Mouse (Mus musculus) mouse trophoblast stem cell (cell line): ENCODE measurements around the gene Lims1.

ENCODE experiments used
- in situ Hi-C, 2 experiments: fragments of 300-500 bp; cut with MseI, MboI; formaldehyde crosslinking; loops; 2 replicates in 1 of 2; 3 replicates in 1 of 2; pipeline ENCODE4 v1.15.1; 2025

Lims1 gene

DNA sequence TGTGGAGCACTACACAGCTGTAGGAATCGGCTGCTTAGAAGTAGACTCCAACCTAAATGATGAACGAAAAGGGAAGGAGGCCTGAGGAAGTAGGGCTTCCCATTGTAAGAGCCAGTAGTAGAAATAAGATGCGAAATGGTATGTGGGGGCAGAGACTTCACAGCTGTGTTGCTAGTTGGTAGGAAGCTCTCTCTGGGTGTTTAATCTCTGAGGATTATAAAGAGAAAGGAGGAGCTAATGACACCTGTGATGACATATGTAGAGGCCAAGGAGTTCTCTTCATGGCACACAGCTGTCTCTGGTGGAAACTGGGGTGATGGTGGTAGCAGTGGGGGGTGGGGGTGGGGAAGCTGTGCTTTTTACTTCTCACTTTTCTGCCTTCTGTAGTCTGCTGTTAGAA is 27.3 kb downstream of the Lims1 start:
- in situ Hi-C loops: no loop called here

DNA sequence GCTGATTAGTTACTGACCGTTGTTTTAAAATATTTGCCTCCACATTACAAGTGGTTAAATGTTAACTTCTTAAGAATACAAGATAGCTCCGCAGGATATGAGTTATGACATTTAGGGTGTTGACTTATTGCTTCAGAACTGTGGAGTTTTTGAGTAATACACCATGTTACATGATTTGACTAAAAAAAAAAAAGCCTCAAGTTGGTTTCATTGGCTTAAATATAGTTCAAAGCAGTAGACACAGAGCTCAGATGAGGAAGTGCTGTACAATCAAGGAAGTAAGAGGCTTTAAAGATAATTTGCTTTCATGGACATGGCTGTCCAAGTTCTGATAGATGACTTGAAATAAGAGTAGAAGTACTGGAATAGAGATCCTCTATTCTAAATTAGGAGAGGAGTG is 28.4 kb downstream of the Lims1 start:
- in situ Hi-C loops: no loop called here

DNA sequence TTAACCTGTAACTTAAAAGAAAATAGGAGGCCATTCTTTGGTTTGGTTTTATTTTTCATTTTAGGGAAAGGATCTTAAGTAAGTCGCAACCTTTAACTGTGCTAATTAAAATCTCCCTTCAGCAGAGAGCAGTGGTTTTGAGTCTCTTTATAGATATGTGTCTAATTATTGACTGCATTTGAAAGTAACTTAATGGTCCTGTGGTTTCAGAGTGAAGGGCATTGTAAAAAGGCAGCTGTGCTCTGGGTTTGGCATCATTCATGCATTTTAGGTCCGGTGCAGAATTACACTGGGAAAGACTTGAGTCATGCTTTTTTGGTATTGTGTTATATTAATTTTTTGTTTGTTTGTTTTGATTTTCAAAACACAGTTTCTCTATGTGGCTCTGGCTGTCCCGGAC is 29.1 kb downstream of the Lims1 start:
- in situ Hi-C loops: no loop called here

DNA sequence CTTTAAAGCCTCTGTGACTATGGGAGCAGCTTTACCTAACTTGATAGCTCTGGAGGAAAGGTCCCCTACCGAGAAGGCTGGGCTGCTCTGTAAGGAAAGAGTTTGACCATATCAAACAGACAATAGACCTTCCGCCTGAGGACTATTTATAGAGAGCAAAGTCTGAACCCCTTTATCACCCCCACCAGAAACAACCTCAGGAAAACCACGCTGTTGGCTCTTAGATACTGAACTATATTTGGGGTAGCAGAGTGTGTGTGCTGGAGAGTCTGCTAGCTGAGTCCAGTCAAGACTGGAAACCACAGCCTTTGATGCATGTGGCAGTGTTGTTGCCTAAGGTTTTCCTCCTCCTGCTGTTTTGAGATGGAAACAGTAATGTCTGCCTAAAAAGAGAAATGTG is 31.3 kb downstream of the Lims1 start:
- in situ Hi-C loops: no loop called here

DNA sequence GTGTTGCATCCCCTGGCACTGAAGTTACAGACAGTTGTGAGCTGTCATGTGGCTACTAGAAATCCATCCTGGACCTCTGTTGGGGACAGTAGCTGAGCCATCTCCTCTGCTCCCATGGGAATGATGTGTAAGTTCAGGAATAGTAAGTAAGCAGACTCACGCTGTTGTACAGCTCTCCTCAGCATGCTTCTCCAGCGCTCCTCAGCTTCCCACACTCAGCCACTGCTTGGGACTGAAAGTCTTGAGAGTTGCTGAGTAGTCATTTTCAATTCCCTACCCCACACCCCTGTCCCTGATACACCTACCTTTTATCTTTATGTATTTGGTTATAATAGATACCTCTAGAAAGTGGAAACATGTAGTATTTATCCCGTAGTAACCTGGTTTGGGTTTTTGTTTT is 33.2 kb downstream of the Lims1 start:
- in situ Hi-C loops: no loop called here

DNA sequence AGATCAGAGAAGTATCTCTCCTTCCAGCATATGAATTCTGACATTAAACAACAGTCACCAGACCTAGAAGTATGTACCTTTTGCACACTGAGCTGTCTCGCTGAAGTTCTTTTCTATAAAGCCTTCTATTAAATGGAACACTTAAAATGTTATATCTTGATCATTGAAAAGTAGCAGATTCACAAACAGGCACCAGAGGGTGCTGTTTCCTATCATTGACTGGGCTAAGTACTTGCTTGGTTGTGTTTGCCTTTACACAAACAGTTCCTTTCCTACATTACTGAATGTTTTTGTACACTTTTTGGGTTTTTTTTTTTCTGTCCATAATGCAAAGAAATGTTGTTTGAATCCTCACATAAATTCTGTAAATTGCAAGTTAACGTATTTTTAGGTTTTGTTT is 35.9 kb downstream of the Lims1 start:
- in situ Hi-C loops: no loop called here

DNA sequence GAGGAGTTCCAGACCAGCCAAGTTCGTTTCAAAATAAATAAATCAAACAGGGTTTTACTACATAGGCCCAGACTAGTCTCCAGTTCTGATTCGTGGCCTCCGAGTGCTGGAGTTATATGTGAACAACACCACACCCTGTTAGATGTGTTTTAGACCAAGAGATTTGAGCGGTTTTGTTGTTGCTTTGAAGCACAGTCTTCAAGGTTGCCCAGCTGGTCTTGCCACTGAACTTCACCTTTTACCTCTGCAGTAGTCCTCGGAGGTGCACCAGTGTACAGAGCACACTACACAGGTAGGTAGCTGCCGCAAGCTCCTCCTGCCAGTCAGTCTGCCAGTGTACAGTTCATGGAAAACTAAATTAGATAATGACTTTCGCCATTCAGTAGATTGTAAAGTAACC is 36.7 kb downstream of the Lims1 start:
- in situ Hi-C loops: no loop called here

DNA sequence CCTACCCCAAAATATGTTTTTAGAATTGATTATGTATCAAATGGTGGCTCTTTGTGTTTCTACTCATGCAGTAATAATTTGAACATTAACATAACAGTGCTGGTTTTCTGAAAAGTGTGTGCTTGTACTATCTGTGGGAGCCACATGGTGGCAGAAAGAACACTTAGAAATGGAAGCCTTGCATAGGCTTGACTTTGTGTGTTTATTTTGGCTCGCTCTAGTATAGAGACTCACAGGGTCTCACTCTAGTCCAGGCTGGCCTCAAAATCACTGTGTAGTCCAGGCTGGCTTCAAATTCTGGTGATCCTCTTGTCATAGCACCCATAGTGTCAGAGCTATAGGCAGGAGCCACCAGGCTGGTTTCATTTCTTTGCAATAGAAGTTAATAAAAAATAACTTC is 39.5 kb downstream of the Lims1 start:
- in situ Hi-C loops: no loop called here

DNA sequence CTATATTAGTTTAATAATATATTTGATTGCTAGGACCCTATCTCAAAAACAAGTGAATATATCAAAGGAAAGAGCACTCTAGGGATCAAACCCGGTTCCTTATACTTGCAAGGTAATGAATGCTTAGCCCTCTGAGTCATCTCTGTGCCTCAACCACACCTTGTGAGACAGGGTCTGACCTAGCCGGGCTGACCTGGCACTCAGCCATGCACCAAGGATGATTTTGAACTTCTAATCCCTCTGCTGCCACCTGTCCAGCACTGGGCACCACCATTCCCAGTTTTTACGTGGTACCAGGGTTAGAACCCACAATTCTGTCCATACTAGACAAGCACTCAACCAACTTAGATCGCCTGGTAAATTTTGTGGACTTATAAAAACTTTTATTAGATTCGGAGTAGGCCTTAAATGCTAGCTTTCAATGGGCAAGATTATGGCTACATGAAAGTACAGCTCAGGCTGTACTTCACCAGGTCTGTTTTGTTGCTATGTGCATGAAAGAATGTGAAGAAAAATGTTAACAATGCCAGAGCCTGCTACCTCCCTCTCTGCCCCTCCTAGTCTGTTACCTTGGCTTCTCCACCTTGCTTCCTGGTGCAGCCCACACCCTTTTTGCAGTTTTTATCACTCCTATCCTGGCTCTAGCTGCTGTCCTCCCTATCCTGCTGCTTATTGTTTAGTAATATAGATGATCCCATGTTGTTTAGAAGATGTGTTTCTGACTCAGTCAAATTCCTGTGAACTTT is 41.7 kb downstream of the Lims1 start:
- in situ Hi-C loops: no loop called here

DNA sequence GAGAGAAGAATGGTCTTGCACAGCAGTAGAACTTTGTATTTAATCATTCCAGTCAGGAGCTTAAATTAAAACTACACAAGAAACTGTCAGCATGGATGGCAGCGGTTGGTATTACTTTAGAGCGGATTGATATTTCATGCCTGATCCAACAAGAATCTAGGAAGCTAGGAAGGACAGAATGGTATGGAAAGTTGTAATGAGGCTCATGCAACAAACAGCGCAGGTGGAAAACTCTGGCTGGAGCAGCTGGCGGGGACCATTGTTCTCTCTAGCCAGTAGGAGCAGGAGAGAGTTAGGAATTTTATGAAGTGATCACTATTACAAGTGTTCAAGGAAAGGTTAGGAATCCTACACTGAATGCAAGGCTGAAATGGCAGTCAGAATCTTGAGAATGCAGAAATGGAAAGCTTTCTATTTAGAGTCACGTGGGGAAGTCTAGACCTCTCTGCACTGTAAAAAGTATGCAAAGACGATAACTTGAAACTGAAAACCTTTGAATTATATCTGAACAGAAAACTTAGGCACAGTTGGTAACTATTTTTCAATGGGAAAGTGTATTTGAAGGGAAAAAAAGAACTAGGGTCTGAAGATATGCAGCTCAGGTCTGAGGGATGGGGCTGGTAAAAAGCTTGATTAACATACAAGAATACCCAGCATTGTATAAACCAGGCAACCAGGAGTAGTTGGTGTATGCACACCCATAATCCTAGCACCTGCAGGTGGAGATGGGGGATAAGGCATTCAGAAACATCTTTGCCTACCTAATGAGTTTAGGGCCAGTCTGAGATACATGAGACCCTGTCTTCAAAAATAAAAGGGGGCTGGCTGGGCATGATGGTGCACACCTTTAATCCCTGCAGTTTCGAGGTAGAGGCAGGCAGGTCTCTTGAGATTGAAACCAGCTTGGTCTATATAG is 45.8 kb downstream of the Lims1 start:
- in situ Hi-C loops: no loop called here

DNA sequence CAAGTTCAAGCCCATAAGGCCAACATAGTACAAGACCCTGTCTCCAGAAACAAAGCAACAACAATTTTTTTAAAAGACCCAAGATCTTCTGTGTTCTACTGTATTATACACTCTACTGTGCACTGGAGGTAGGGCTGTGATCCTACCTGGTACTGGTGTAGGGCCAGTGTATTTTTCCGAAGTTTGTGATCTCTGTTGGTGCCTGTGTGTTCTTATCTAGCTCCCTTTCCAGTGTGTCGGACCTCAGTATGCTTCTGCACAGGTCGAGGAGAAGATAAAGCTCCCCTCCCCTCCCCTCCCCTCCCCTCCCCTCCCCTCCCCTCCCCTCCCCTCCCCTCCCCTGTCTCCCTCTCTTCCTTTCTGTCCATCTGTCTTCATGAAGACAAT is 46.4 kb downstream of the Lims1 start:
- in situ Hi-C loops: no loop called here

DNA sequence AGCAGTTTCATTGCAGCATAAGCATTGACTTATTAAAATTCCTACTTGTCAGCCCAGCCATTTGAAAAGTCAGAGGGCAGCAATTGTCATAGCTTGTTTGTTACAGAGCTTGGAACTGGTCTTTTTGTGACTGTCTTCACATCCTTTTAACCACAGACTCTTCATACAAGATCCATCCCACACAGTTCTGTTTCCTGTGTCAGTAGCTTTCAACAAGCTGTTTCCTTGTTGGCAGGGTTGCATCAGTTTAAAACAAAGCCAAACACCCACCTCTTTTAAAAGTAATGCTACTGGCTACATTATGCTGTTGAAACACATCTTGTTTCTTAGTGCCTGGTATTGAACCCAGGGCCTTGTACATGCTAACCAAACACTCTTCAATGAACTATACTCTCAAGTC is 46.9 kb downstream of the Lims1 start:
- in situ Hi-C loops: no loop called here

DNA sequence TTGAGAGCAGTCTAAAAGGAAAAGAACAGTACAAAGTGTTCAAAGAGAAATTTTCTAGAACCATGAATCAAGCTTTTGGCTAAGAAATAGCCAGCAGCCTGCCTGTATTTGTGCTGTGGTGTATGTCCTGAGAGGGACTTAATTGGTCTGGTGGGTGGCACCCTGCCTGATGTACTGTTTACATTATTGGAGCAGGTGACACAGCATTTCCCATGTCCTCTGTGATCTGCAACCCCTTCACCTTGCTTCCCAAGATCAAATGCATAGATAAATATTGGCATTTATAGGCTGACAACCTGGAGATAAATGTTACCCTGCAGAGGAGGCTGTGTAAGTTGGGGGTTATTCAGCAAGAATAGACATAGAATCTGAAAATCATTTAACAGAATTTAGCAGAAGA is 47.3 kb downstream of the Lims1 start:
- in situ Hi-C loops: no loop called here

DNA sequence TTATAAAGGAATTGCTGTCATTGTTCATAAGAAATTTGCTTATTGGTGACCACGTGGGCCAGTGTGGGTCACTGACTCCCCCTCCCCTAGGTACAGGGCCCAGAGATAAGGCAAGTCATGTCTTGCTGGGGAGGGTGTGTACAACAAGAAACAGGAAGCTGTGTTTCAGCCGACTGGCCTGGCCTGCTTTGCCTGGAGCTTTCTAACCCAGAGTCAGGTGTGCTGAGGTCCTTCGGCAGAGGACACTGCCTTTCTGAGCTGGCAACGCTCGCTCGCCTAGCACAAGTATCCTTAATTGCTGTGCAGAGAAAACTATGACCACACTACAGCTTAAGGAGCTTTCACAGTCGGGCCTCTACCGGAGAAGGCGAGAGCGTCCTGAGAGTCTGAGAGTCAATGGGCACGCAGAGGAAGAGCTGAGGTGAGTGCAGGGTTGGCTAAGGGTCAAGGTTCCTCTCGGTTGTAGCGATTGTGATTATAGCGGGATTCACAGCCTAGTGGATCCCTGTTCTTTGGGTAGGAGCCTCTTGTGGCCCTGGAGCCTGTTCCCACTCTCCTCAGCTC is 48.1 kb downstream of the Lims1 start:
- in situ Hi-C loops: no loop called here

DNA sequence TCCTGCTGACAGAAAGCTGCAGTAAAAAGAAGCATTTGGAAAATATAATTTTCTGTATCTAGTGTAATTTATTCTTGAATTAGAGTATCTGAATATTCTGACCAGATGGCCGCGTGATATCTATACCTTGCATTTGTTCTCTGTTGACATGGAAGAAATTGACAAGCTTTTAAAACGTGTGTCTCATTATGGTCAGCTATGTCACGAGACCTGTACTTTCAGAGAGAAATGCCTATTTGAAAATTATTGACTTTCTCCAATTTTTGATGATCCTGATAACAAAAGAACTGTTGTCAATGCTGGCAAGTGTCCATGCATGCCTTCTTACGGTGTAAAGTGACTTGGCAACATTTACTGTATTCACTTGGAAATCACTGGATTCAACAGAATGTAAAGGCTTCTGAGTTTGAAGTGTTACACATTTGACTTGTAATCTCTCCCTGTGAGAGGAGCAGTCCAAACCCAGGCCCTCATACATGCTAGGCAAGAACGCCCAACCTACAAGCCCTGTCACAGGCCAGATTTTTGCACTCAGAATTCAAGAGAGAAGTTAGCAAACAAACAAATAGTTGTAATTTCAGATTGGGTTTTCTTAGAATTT is 49.3 kb downstream of the Lims1 start:
- in situ Hi-C loops: no loop called here

DNA sequence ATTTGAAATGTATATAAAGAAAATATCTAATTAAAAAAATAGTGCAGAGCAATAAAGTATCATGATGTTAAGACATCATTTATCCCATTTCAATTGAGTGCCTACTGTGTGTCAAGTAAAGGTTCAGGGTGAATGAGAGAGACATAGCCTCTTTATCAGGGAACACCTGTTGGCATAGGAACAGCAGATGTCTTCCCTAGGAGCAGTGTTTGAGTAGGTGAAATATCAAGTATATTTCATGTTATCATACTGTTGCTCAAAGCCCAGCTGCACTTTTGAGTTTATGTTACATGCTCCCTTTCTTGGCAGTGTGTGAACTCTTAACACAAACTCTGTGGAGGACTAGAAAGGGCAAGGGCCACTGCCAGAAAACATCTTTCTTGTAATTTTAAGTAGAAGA is 50.6 kb downstream of the Lims1 start:
- in situ Hi-C loops: no loop called here

DNA sequence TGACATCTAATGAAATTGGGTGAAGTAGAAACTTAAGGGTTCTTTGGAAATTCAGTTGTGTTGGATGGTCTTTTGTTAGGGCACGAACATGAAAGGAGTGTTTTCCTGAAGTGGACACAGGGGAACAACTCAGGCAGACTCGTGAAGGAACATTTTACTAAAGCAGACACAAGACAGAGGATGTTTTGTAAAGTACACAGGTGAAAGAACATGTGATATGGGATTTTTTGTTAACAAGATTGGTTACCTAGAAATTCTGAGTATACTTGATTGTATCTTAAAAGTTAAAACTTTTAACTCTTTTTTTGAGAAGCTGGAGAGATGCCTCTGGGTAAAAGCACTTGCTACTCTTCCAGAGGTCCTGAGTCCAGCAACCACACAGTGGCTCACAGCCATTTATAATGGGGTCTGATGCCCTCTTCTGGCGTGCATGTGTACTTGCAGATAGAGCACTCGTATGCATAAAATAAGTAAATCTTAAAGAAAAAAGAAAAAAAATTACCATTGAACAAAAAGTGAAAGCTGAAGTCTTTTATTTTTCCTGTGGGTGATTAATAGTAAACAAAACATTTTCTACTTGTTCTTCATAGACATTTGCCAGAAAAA is 54.4 kb downstream of the Lims1 start:
- in situ Hi-C loops: no loop called here

DNA sequence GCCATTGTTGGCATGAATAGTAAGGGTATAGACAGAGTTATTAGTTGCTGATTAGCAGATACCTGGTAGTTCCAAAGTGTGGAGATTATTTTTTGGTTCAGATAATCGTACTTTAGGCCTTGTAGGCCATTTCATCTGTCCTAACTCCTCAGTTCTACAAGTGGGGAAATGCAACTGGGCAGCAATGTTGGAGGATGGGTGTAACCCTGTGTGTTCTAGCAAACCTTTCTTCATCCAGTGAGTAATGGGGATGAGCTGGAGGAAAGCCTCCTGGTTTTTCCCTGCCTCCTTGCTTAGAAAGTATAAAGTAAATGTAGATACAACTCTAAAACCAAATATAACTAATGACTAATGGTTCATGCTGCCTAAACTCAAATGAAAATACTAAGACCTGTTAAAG is 55.1 kb downstream of the Lims1 start:
- in situ Hi-C loops: no loop called here

DNA sequence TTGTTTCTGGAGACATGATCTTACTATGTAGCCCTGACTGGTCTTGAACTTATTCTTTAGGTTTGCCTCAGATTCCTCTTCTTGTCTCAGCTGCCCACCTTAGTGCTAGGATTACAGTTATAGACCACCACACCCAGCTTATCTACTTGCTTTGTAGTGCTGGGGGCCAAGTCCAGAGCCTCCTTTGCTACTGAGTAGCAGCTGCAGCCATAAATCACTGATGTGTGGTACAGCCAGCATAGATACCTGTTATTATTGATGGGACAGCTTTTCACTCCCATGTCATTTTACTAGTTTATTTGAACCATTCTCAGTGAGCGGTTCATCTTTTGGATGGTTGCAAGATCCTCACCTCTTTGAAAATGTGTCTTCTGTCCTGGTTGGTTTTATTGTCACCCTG is 56.4 kb downstream of the Lims1 start:
- in situ Hi-C loops: no loop called here

DNA sequence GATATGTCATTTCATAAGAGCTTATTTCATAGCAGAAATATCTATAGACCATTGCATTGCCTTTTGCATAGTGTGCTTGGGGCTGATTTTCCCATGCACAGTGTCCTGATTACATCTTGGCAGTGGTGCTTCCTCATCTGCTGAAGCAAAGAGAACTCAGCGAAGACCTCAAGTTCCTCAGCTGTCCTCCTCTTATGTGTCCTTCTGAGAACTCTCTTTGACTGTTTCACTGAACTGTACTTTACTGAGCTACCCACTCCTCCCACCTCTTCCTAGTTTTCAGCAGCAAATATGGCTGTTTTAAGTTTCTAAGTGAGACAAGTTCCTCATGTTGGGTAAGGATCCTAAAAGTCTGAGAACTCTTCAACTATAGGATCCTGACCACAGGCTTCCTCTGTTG is 58.6 kb downstream of the Lims1 start:
- in situ Hi-C loops: no loop called here

DNA sequence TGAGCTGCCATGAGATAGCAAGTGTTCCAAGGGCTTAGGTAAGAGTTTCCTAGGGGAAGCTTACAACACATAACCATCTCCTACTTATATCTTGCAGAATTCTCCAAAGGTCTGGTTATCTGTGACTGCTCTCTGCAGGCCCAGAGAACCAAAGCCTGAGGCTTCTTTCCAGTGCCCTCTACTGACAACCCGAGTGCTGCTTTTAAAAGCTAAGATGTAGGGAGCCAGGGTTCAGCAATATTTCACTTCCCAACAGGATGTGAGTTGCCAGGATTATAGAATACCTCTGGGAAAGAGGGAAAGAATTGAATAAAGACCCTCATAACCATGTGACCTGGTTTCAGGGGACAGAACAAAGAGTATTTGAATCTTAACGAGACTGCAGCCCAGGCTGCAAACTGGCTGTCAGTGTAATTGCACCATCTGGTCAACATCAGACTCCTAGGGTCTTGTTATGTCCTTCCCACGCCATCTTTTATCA is 59.4 kb downstream of the Lims1 start:
- in situ Hi-C loops: no loop called here

DNA sequence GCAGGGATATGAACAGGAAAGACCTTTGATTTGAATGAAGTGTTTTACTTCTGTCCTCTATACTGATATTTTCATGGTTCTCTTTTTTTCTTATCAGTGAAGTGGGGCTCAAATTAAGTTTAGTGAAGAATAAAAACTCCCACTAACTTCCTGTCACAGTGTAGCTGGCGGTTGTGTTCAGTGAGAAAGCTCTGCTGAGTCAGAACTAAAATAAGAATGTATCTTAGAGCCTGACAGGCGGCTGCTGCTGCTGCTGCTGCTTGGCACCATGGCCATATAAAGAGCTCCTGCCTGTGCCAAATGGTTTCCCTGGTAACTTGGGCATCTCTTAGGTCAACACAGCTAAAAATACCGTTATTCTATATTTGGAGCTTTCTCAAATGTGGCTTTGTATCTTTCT is 60.0 kb downstream of the Lims1 start:
- in situ Hi-C loops: no loop called here
